Mouse (Mus musculus): ENCODE data around the gene Rnf5. TPM values are rescaled to one million over a fixed set of nuclear protein-coding genes. Genes with fewer than 3 reads are reported as not detected.
A peak's percentile ranks its signal among the peaks of the same experiment; 100 is the strongest.

Gene Rnf5
- total RNA-seq, 1 experiment from 2014 or later: 91.3 TPM

DNA sequence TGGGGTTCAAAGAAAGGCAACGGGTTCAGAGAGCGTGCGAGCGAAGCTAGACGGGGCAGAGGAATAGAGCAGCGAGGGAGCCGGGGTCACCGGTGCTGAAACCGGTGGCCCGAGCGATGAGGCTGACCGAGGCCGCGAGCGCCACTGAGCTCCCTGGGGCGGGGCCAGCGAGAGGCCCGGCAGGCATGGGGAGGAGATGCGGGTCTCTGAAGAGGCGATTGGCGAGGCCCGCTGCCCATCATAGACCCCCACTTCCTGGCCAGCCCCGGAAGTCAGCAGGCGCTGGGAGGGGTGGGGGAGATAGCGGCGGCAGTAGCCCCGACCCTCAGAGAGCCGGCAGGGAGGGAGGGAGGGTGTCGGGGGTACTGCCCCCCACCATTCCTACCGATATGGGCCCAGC lies 2.1 kb upstream of the Rnf5 start:
- DNase-seq: peak; percentile 98

DNA sequence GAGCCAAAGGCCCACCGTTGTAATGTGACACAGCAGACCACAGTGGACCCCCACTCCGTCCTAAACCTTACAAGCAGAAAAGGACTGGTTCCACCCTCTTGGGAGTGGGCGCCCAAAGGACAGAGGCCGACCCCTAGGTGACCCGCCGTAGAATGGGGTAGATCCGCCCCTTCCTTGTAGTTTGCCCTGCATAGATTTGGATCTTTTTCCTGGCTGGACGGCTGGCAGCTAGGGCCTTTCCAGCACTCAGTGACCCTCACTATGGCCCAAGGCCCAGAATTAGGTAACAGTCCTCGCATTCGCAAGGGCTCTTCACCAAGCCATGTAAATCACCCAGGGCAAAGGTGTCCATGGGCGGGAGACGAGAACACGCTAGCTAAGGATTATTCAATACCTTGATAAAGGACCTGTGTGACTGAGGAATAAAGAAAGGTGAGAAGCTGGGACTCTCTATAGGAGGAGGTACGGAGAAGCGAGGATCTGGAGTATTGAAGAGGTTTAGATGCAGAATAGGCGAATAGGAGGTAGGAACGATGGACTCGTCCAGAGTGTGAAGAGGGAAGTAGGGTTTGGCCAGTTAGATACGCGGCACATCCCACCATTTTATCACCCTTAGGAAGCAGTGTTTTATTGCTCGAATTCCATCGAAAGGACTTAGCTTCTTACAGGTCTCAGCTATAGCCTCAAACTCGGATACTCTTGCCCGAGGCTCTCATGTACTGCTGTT lies 1.2 kb upstream of the Rnf5 start:
- DNase-seq: peak; percentile 46

GRCm38 (mm10) chr17:34604061-34604508 lies 595 bp upstream of the Rnf5 start, which contains the start of gene Agpat1:
Agpat1 (plus strand) TSS chr17:34604262.
- DNase-seq: peak; percentile 98

GRCm38 (mm10) chr17:34601796-34602195 lies 1.7 kb downstream of the Rnf5 start:
- DNase-seq: no peak

GRCm38 (mm10) chr17:34599891-34600290 lies 3.6 kb downstream of the Rnf5 start:
- no peak for DNase-seq

GRCm38 (mm10) chr17:34597566-34598095 lies 5.9 kb downstream of the Rnf5 start, which contains the start of gene Ager:
Ager (plus strand) TSS chr17:34597862.
- DNase-seq: no peak

DNA sequence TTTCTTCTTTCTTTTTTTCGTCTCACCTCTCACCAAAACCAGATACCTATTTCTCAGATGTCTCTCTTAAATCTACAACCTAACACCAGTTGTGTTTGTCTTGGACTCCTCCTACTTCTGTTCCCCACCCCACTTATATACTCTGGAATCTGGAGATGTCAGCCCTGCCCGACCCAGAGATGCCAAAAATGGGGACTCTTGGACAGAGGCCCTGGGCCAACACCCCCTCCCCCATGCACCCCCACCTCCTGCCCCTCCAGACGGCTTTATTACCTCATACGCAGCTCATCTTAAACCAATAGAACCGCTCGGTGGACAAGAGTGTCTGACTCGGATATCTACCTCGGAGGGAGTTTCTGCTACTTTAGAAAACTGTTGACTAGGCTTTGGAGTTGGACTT lies 7.4 kb downstream of the Rnf5 start:
- no peak for DNase-seq

DNA sequence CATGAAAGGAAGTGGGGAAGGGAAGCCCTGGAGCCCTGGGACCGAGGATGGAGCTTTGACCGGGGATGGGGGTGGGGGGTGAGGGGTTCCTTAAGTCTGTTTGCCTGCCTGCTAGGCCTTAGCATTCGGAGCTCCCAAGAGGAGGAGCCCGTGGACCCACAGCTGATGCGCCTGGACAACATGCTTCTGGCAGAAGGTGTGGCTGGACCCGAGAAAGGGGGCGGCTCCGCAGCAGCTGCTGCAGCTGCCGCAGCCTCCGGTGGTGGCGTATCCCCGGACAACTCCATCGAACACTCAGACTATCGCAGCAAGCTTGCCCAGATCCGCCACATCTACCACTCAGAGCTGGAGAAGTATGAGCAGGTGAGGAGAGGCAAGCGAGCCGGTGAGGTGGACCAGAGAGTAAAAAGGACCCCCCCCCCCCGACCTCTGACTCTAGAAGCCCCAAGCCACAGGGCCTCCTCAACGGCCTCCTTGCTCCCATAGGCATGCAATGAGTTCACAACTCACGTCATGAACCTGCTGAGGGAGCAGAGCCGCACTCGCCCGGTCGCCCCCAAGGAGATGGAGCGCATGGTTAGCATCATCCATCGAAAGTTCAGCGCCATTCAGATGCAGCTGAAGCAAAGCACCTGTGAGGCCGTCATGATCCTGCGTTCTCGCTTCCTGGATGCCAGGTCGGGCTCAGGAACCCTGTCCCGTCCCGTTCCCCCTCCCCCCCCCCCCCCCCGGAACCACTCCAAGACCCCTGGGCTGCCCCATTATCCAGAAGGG lies 9.6 kb downstream of the Rnf5 start:
- no peak for DNase-seq

GRCm38 (mm10) chr17:34592581-34593549 lies 10.6 kb downstream of the Rnf5 start:
- no peak for DNase-seq

DNA sequence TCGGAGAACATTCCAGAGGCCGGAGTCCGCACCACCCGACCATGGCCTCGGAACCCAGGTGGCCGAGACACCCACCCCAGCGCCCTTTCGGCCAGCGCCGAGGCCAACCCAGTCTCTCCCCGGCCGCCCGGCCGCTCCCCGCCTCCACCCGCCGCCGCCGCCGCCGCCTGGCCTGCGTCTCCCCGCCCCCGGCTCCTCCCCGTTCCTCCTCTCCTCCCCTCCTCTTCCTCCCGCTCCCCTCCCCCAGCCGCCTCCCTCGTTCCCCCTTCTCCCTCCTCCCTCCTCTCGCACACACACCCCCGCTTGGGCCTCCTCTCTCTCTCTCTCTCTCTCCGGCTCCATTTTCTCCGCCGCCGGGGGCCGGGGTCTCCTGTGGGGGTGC lies 11.5 kb downstream of the Rnf5 start:
- DNase-seq: peak; percentile 97

- no peak for DNase-seq
Observed at GRCm38 (mm10) chr17:34591029-34591993, 12.2 kb downstream of the Rnf5 start, which contains the start of gene Pbx2. Pbx2 (plus strand) TSS chr17:34591266.

DNA sequence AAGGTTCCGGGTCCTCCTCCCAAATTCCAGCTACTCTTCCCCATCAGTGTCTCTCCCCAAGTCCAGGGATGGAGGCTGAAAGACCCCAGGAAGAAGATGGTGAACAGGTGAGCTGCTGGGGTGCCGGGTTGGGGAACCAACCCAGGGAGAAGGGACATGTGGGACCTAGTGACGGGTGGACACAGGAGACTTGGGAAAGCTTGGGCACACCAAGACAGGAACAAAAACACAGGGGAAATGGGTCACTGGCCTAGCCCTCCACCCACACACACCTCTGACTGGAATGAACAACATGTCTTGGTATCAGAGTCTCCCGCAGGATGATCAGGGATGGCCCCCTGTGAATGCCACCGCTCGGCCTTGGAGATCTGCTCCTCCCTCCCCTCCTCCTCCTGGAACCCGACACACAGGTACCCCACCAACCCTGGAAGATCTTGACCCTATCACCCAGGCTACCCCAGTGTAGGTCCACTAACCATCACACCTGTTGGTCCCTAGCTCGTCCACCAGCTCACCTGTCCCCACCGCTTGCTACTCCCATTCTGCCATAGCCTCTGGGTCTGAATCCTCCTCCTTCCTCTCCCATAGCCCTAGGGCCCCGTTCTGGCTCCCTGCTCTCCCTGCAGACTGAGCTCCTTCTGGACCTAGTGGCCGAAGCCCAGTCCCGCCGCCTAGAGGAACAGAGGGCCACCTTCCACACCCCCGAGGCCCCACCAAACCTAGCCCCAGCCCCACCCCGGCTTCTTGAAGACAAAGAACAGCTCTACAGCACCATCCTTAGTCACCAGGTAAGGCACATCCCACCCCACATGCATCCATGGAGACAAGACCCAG lies 13.1 kb downstream of the Rnf5 start:
- DNase-seq: no peak

GRCm38 (mm10) chr17:34589681-34590101 lies 13.8 kb downstream of the Rnf5 start, which contains the start of gene Gpsm3:
Gpsm3 (plus strand) TSS chr17:34589806.
- no peak for DNase-seq

- DNase-seq: no peak
Observed at GRCm38 (mm10) chr17:34589206-34589605, 14.3 kb downstream of the Rnf5 start.

- no peak for DNase-seq
Observed at GRCm38 (mm10) chr17:34588767-34589166, 14.7 kb downstream of the Rnf5 start.

- no peak for DNase-seq
Observed at GRCm38 (mm10) chr17:34587814-34588213, 15.7 kb downstream of the Rnf5 start.

DNA sequence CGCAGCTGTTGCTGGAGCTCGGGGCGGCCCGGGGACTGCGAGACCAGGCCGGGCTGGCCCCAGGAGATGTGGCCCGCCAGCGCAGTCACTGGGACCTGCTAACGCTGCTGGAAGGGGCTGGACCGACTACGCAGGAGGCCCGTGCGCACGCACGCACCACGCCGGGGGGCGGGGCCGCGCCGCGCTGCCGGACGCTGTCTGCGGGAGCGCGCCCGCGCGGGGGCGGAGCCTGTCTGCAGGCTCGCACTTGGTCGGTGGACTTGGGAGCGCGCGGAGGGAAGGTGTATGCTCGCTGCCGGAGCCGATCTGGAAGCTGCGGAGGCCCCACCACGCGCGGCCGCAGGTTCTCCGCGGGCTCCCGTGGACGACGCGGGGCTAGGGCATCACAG lies 16.1 kb downstream of the Rnf5 start:
- peak; percentile 98 for DNase-seq

GRCm38 (mm10) chr17:34586796-34587422 lies 16.6 kb downstream of the Rnf5 start:
- peak; percentile 89 for DNase-seq

Measured in adrenal gland, postnatal 25 days (tissue).